Mouse (Mus musculus): ENCODE results near the gene Zbtb2. TPM values are rescaled to one million over a fixed set of nuclear protein-coding genes. Genes with fewer than 3 reads are reported as not detected.

The Zbtb2 gene
- polyA plus RNA-seq, 1 experiment from 2014 or later: 13.4 TPM

GRCm38 (mm10) chr10:4332228-4332979 is 55.5 kb downstream of the Zbtb2 start:
- Histone ChIP-seq H3K9me3 (replicated peaks) (no peaks in the 10 kb centered on the region), H3K27ac (ENCODE audit: poor library complexity, severe bottlenecking) (no peak overlapping the region), H3K4me2 (no peak overlapping the region), H3K4me1 (replicated peaks) (peaks cover 30% of the 10 kb centered on the region), H3K9ac (no peak overlapping the region), H3K36me3 (no peaks in the 10 kb centered on the region), H3K27me3 (replicated peaks) (no peaks in the 10 kb centered on the region), H3K4me3 (no peak overlapping the region)
- no peak for ATAC-seq (ENCODE audit: insufficient number of reproducible peaks, low FRiP score)
- WGBS: 50% methylated on average over 7 of the region's 7 CpGs

- 89% methylated on average over 1 of the region's 1 CpGs for WGBS
- no peak for ATAC-seq (ENCODE audit: insufficient number of reproducible peaks, low FRiP score)
These were observed 60.2 kb downstream of the Zbtb2 start for GRCm38 (mm10) chr10:4327716-4328115.

GRCm38 (mm10) chr10:4325562-4325961 is 62.3 kb downstream of the Zbtb2 start:
- H3K9me3 ChIP-seq (replicated peaks): peaks cover 8% of the 10 kb centered on the region
- H3K9ac ChIP-seq: no peak overlapping the region
- H3K4me3 ChIP-seq: no peak overlapping the region
- H3K27me3 ChIP-seq (replicated peaks): no peaks in the 10 kb centered on the region
- no peaks in the 10 kb centered on the region for H3K36me3 ChIP-seq
- WGBS: 15% methylated on average over 5 of the region's 5 CpGs
- H3K4me2 ChIP-seq: peak overlapping the region; percentile 30; the same call in 1 of the 2 replicates
- peak; percentile 13; the same call in 1 of the 2 replicates for ATAC-seq (ENCODE audit: insufficient number of reproducible peaks, low FRiP score)
- H3K4me1 ChIP-seq (replicated peaks): peaks cover 19% of the 10 kb centered on the region
- H3K27ac ChIP-seq (ENCODE audit: poor library complexity, severe bottlenecking): peak overlapping the region; percentile 76

More at GRCm38 (mm10) chr10:4327716-4328115, 60.2 kb downstream of the Zbtb2 start:
- Histone ChIP-seq H3K4me2 (no peak overlapping the region), H3K27ac (ENCODE audit: poor library complexity, severe bottlenecking) (no peak overlapping the region), H3K9me3 (replicated peaks) (peaks cover 8% of the 10 kb centered on the region), H3K9ac (no peak overlapping the region), H3K4me1 (replicated peaks) (peaks cover 21% of the 10 kb centered on the region), H3K4me3 (no peak overlapping the region), H3K27me3 (replicated peaks) (no peaks in the 10 kb centered on the region), H3K36me3 (no peaks in the 10 kb centered on the region)

DNA sequence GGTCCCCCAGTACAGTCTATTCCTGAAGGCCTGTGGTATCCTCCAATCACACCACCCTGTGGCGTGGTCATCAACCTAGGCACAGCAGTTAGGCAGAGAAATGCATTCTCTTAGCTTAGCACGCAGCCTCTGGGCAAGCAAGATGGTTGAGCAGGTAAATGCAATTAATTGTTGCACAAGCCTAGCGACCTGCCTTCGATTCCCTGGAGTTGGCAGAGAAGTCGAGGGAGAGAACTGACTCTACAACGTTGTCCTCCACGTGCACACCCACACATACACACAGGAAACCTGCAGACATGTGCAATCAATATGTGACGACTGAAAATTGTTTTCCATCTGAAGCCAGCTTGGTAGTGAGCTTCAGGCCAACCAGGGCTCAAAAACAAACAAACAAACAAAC is 64.0 kb downstream of the Zbtb2 start:
- 74% methylated on average over 8 of the region's 8 CpGs for WGBS
- H3K4me1 ChIP-seq (replicated peaks): peaks cover 19% of the 10 kb centered on the region
- no peaks in the 10 kb centered on the region for H3K36me3 ChIP-seq
- peaks cover 8% of the 10 kb centered on the region for H3K9me3 ChIP-seq (replicated peaks)
- H3K4me3 ChIP-seq: no peak overlapping the region
- ATAC-seq (ENCODE audit: insufficient number of reproducible peaks, low FRiP score): no peak
- H3K27ac ChIP-seq (ENCODE audit: poor library complexity, severe bottlenecking): no peak overlapping the region
- H3K9ac ChIP-seq: no peak overlapping the region
- no peaks in the 10 kb centered on the region for H3K27me3 ChIP-seq (replicated peaks)
- no peak overlapping the region for H3K4me2 ChIP-seq

Other genes with a start within 250 kb of the Zbtb2 start
- gene Akap12, start 121.7 kb downstream of the Zbtb2 start, polyA plus RNA-seq (2016; fragmentation: Nextera tagmentation; extraction: Ambion mirVana): 52.6 and 54.2 TPM in 2 replicates
- gene Rmnd1, start 44.3 kb upstream of the Zbtb2 start, polyA plus RNA-seq (2016; fragmentation: Nextera tagmentation; extraction: Ambion mirVana): 91.8 and 92.9 TPM in 2 replicates
- 17.5 and 19.4 TPM in 2 replicates for gene Armt1, start 44.4 kb upstream of the Zbtb2 start, polyA plus RNA-seq (2016; fragmentation: Nextera tagmentation; extraction: Ambion mirVana)
- gene Ccdc170, start 94.4 kb upstream of the Zbtb2 start, polyA plus RNA-seq (2016; fragmentation: Nextera tagmentation; extraction: Ambion mirVana): not detected in 2 replicates
- gene Esr1, start 223.5 kb upstream of the Zbtb2 start, polyA plus RNA-seq (2016; fragmentation: Nextera tagmentation; extraction: Ambion mirVana): 1.00 and 1.2 TPM in 2 replicates

Measured in heart, embryonic 12.5 days (tissue).